Mouse (Mus musculus): ENCODE measurements at regions not wholly inside any gene's neighbourhood (a gene's known extent, or its start where the extent isn't known, plus 50 kb on each side); places are given as distances from the start of the nearest gene placed in this dataset.

- H3K36me3 ChIP-seq (ENCODE audit: control insufficient read depth, insufficient read depth, low read length): no peaks in the 10 kb centered on the region
- H3K27me3 ChIP-seq (ENCODE audit: control insufficient read depth, insufficient read depth, low read length): no peaks in the 10 kb centered on the region
- WGBS: 47% methylated on average over 3 of the region's 3 CpGs
- intact Hi-C loops (cut with DNase I): no loop called here
- no peaks in the 10 kb centered on the region for H3K79me2 ChIP-seq (replicated peaks; ENCODE audit: control insufficient read depth, insufficient read depth, low read length)
- H3K4me3 ChIP-seq: no peak overlapping the region
- no peaks in the 10 kb centered on the region for H3K4me1 ChIP-seq (ENCODE audit: control insufficient read depth, insufficient read depth, low read length)
- H3K9ac ChIP-seq (ENCODE audit: low read depth, low read length): no peak overlapping the region
- no peak for DNase-seq
- TF ChIP-seq POLR2A (IDR thresholded peaks at IDR 0.05; ENCODE audit: insufficient read depth, low read depth, low read length) (no peak), EP300 (IDR thresholded peaks at IDR 0.05; ENCODE audit: insufficient read depth, low read depth, low read length) (no peak), CTCF (IDR thresholded peaks at IDR 0.05) (no peak)
- no peak overlapping the region for H3K27ac ChIP-seq
Measured at GRCm38 (mm10) chr1:193919243-193919642, 549.1 kb upstream of the Camk1g start.

DNA sequence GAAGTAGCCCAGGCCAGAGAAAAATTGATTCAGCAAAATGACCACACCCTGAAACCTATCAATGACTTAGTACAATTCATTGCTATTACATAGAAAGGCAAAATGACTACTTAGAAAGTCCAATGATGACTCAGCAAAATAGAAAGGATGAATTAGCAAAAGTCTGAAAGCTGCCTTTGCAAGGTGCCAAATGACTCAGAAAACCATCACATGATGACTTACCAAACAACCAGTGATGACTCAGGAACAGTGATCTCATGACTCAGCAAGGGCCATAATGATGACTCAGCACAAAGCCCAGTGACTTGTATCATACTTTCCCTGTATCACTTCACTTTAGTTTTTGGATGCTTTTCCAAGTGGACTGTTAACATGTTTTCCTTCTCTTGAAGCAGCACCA, 535.6 kb upstream of the Camk1g start:
- Histone ChIP-seq H3K36me3 (ENCODE audit: control insufficient read depth, insufficient read depth, low read length) (no peaks in the 10 kb centered on the region), H3K79me2 (replicated peaks; ENCODE audit: control insufficient read depth, insufficient read depth, low read length) (no peaks in the 10 kb centered on the region), H3K4me1 (ENCODE audit: control insufficient read depth, insufficient read depth, low read length) (no peaks in the 10 kb centered on the region), H3K9ac (ENCODE audit: low read depth, low read length) (no peak overlapping the region), H3K27me3 (ENCODE audit: control insufficient read depth, insufficient read depth, low read length) (no peaks in the 10 kb centered on the region), H3K4me3 (no peak overlapping the region), H3K27ac (no peak overlapping the region)
- TF ChIP-seq CTCF (IDR thresholded peaks at IDR 0.05) (no peak), POLR2A (IDR thresholded peaks at IDR 0.05; ENCODE audit: insufficient read depth, low read depth, low read length) (no peak)
- no peak for DNase-seq
- intact Hi-C loops (cut with DNase I): no loop called here

- TF ChIP-seq CTCF (IDR thresholded peaks at IDR 0.05) (no peak), EP300 (IDR thresholded peaks at IDR 0.05; ENCODE audit: insufficient read depth, low read depth, low read length) (no peak), POLR2A (IDR thresholded peaks at IDR 0.05; ENCODE audit: insufficient read depth, low read depth, low read length) (no peak)
- H3K79me2 ChIP-seq (replicated peaks; ENCODE audit: control insufficient read depth, insufficient read depth, low read length): no peaks in the 10 kb centered on the region
- H3K4me1 ChIP-seq (ENCODE audit: control insufficient read depth, insufficient read depth, low read length): no peaks in the 10 kb centered on the region
- H3K27ac ChIP-seq: no peak overlapping the region
- H3K4me3 ChIP-seq: no peak overlapping the region
- H3K36me3 ChIP-seq (ENCODE audit: control insufficient read depth, insufficient read depth, low read length): no peaks in the 10 kb centered on the region
- intact Hi-C loops (cut with DNase I): no loop called here
- no peak overlapping the region for H3K9ac ChIP-seq (ENCODE audit: low read depth, low read length)
- DNase-seq: no peak
- 0 out of 2 replicates have a peak, but pooled peaks cover 1% of the 10 kb centered on the region for H3K27me3 ChIP-seq (ENCODE audit: control insufficient read depth, insufficient read depth, low read length)
Measured at GRCm38 (mm10) chr1:193894072-193894471, 524.0 kb upstream of the Camk1g start.

- H3K36me3 ChIP-seq (ENCODE audit: control insufficient read depth, insufficient read depth, low read length): no peaks in the 10 kb centered on the region
- H3K79me2 ChIP-seq (replicated peaks; ENCODE audit: control insufficient read depth, insufficient read depth, low read length): no peaks in the 10 kb centered on the region
- H3K27ac ChIP-seq: no peak overlapping the region
- H3K27me3 ChIP-seq (ENCODE audit: control insufficient read depth, insufficient read depth, low read length): no peaks in the 10 kb centered on the region
- no peak overlapping the region for H3K9ac ChIP-seq (ENCODE audit: low read depth, low read length)
- DNase-seq: no peak
- 24% methylated on average over 2 of the region's 2 CpGs for WGBS
- intact Hi-C loops (cut with DNase I): no loop called here
- H3K4me1 ChIP-seq (ENCODE audit: control insufficient read depth, insufficient read depth, low read length): peaks cover 2% of the 10 kb centered on the region
- no peak overlapping the region for H3K4me3 ChIP-seq
- no peak for TF ChIP-seq POLR2A (IDR thresholded peaks at IDR 0.05; ENCODE audit: insufficient read depth, low read depth, low read length)
- TF ChIP-seq EP300 (IDR thresholded peaks at IDR 0.05; ENCODE audit: insufficient read depth, low read depth, low read length): no peak
- TF ChIP-seq CTCF (IDR thresholded peaks at IDR 0.05): no peak
Measured at GRCm38 (mm10) chr1:193876540-193876939, 506.4 kb upstream of the Camk1g start.

DNA sequence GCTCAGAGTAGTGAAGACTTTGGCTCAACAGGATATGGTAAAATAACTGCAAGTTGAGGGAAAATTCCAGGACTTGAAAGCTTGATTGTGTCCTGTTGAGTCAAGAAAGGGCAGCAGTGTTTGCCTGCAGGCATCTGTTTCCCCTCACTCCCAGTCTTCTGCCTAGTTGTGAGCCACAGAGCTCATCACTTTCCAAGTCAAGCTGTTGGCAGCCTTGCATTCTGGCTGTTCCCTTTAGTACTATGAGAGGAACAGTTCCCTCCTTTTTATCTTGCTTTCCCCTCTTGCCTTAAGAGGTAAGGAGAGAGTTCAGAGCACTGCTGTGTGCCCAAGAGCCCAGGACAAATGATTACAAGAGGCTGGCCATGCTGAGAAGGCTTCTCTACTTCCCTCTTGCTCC, 506.0 kb upstream of the Camk1g start:
- no peak overlapping the region for H3K27ac ChIP-seq

GRCm38 (mm10) chr1:193875287-193875686, 505.2 kb upstream of the Camk1g start:
- WGBS: 64% methylated on average over 3 of the region's 3 CpGs

More for the DNA sequence above, 506.0 kb upstream of the Camk1g start:
- Histone ChIP-seq H3K27me3 (ENCODE audit: control insufficient read depth, insufficient read depth, low read length) (no peaks in the 10 kb centered on the region), H3K4me3 (no peak overlapping the region), H3K4me1 (ENCODE audit: control insufficient read depth, insufficient read depth, low read length) (peaks cover 2% of the 10 kb centered on the region), H3K9ac (ENCODE audit: low read depth, low read length) (no peak overlapping the region), H3K36me3 (ENCODE audit: control insufficient read depth, insufficient read depth, low read length) (no peaks in the 10 kb centered on the region), H3K79me2 (replicated peaks; ENCODE audit: control insufficient read depth, insufficient read depth, low read length) (no peaks in the 10 kb centered on the region)
- DNase-seq: peak in 1 of 2 experiments; percentile 35
- intact Hi-C loops (cut with DNase I): no loop called here
- TF ChIP-seq CTCF (IDR thresholded peaks at IDR 0.05) (no peak), POLR2A (IDR thresholded peaks at IDR 0.05; ENCODE audit: insufficient read depth, low read depth, low read length) (no peak), EP300 (IDR thresholded peaks at IDR 0.05; ENCODE audit: insufficient read depth, low read depth, low read length) (no peak)

More at GRCm38 (mm10) chr1:193875287-193875686, 505.2 kb upstream of the Camk1g start:
- intact Hi-C loops (cut with DNase I): no loop called here
- Histone ChIP-seq H3K4me3 (no peak overlapping the region), H3K9ac (ENCODE audit: low read depth, low read length) (no peak overlapping the region), H3K27me3 (ENCODE audit: control insufficient read depth, insufficient read depth, low read length) (no peaks in the 10 kb centered on the region), H3K4me1 (ENCODE audit: control insufficient read depth, insufficient read depth, low read length) (peaks cover 2% of the 10 kb centered on the region), H3K27ac (no peak overlapping the region), H3K36me3 (ENCODE audit: control insufficient read depth, insufficient read depth, low read length) (no peaks in the 10 kb centered on the region), H3K79me2 (replicated peaks; ENCODE audit: control insufficient read depth, insufficient read depth, low read length) (no peaks in the 10 kb centered on the region)
- TF ChIP-seq CTCF (IDR thresholded peaks at IDR 0.05) (no peak), EP300 (IDR thresholded peaks at IDR 0.05; ENCODE audit: insufficient read depth, low read depth, low read length) (no peak), POLR2A (IDR thresholded peaks at IDR 0.05; ENCODE audit: insufficient read depth, low read depth, low read length) (no peak)
- no peak for DNase-seq
